ENCODE assay signal across 8 mouse cellular contexts in genomic region chr11:120349986-120350702, GRCm38 (mm10). TPM values are rescaled to one million over a fixed set of nuclear protein-coding genes. Genes with fewer than 3 reads are reported as not detected.
A peak's percentile ranks its signal among the peaks of the same experiment; 100 is the strongest.
DNase-seq lines count a peak whose midpoint lies in the region; ATAC-seq and TF ChIP-seq lines count a peak whose summit lies in the region.

No protein-coding gene starts in this region.

- 0% methylated on average over 67 of the region's 68 CpGs for WGBS in forebrain, embryonic 16.5 days
- WGBS in lung, postnatal 0 days = 3% methylated on average over 67 of the region's 68 CpGs

- ATAC-seq in forebrain, embryonic 16.5 days = peak; percentile 58
- ATAC-seq in lung, postnatal 0 days = peak; percentile 74

- TF ChIP-seq EP300 in lung, postnatal 0 days (IDR thresholded peaks at IDR 0.05) = no peak; the same call in 1 of the 2 replicates

- peak overlapping the region; percentile 100 for H3K9ac ChIP-seq in forebrain, embryonic 16.5 days (replicated peaks; ENCODE audit: low read depth, low read length)
- H3K9ac ChIP-seq in lung, postnatal 0 days (replicated peaks; ENCODE audit: low read depth) = peak overlapping the region; percentile 100

- H3K4me1 ChIP-seq in forebrain, embryonic 16.5 days (replicated peaks; ENCODE audit: control insufficient read depth, insufficient read depth, low read length) = peaks cover 31% of the 10 kb centered on the region
- H3K4me1 ChIP-seq in lung, postnatal 0 days (ENCODE audit: insufficient read depth, low read depth, low read length) = peaks cover 26% of the 10 kb centered on the region

- H3K27ac ChIP-seq in forebrain, embryonic 16.5 days (ENCODE audit: low read length) = peak overlapping the region; percentile 100
- H3K27ac ChIP-seq in lung, postnatal 0 days (ENCODE audit: low read length) = peak overlapping the region; percentile 100

- peak overlapping the region; percentile 97 for H3K4me3 ChIP-seq in forebrain, embryonic 16.5 days (replicated peaks; ENCODE audit: low read length)
- peak overlapping the region; percentile 100 for H3K4me3 ChIP-seq in lung, postnatal 0 days (ENCODE audit: low read depth, low read length)

- DNase-seq in ES-CJ7 (ENCODE audit: low read depth, low spot score) = peak; percentile 97
- peak; percentile 70 for DNase-seq in cerebellum, adult 11 months
- peak; percentile 97 for DNase-seq in heart, postnatal 4 days
- peak; percentile 84 for DNase-seq in layer of hippocampus, adult 9-11 months
- DNase-seq in lung, postnatal 0 days (ENCODE audit: low spot score) = peak; percentile 98
- peak; percentile 86 for DNase-seq in ovary, postnatal 10 days (ENCODE audit: low spot score)
- DNase-seq in thymus, postnatal 36 days = peak; percentile 62 to 73

- peak overlapping the region; percentile 98 for H3K4me2 ChIP-seq in forebrain, embryonic 16.5 days (ENCODE audit: low read length)
- peak overlapping the region; percentile 90 for H3K4me2 ChIP-seq in lung, postnatal 0 days (replicated peaks; ENCODE audit: low read depth, low read length)

- no peak; the same call in 1 of the 2 replicates for TF ChIP-seq CTCF in lung, postnatal 0 days (IDR thresholded peaks at IDR 0.05)

- H3K27me3 ChIP-seq in forebrain, embryonic 16.5 days (replicated peaks; ENCODE audit: control insufficient read depth, insufficient read depth, low read length) = no peaks in the 10 kb centered on the region
- no peaks in the 10 kb centered on the region for H3K27me3 ChIP-seq in lung, postnatal 0 days (replicated peaks; ENCODE audit: insufficient read depth, low read length)

- H3K36me3 ChIP-seq in forebrain, embryonic 16.5 days (ENCODE audit: control insufficient read depth, insufficient read depth) = peaks cover 4% of the 10 kb centered on the region; the same call in 1 of the 2 replicates
- peaks cover 4% of the 10 kb centered on the region; the same call in 1 of the 2 replicates for H3K36me3 ChIP-seq in lung, postnatal 0 days (ENCODE audit: insufficient read depth, low read length)

- no peaks in the 10 kb centered on the region for H3K9me3 ChIP-seq in forebrain, embryonic 16.5 days (ENCODE audit: control insufficient read depth, low read length)
- H3K9me3 ChIP-seq in lung, postnatal 0 days (ENCODE audit: low read length) = no peaks in the 10 kb centered on the region

RNA-seq across cellular contexts. Expression of gene Actg1, which starts 1.8 kb away (rescaled TPM):
- 4,159 and 4,175 TPM in 2 replicates for polyA plus RNA-seq in forebrain, embryonic 16.5 days (2015; fragmentation: Nextera tagmentation; extraction: Ambion mirVana)
- 1,000 to 10,000 TPM in 1 of 2 experiments, 100 to 1,000 TPM in 1; 930 to 1,002 TPM for total RNA-seq in heart, postnatal 4 days (2021)
- polyA plus RNA-seq in lung, postnatal 0 days (2015; fragmentation: Nextera tagmentation; extraction: Ambion mirVana) = 1,989 and 2,317 TPM in 2 replicates

RNA-seq across cellular contexts. Expression of gene Fscn2, which starts 11.2 kb away (rescaled TPM):
- polyA plus RNA-seq in forebrain, embryonic 16.5 days (2015; fragmentation: Nextera tagmentation; extraction: Ambion mirVana) = 1.3 and 1.5 TPM in 2 replicates
- total RNA-seq in heart, postnatal 4 days (2021) = under 1 TPM in 1 of 2 experiments, not detected in 1; 0.34 TPM
- 0.36 and 0.74 TPM in 2 replicates for polyA plus RNA-seq in lung, postnatal 0 days (2015; fragmentation: Nextera tagmentation; extraction: Ambion mirVana)

RNA-seq across cellular contexts. Expression of gene Faap100, which starts 28.4 kb away (rescaled TPM):
- polyA plus RNA-seq in forebrain, embryonic 16.5 days (2015; fragmentation: Nextera tagmentation; extraction: Ambion mirVana) = 72.7 and 95.3 TPM in 2 replicates
- total RNA-seq in heart, postnatal 4 days (2021) = 10 to 100 TPM; 31.4 to 34.4 TPM
- 18.1 and 19.6 TPM in 2 replicates for polyA plus RNA-seq in lung, postnatal 0 days (2015; fragmentation: Nextera tagmentation; extraction: Ambion mirVana)

Comparison
In these comparisons a context has a peak if more than half of its experiments do, and no peak if none do; other contexts are left out.
1. Peak in every context shown above with its lines: DNase-seq, ATAC-seq, H3K4me3 ChIP-seq and H3K27ac ChIP-seq.